Mouse (Mus musculus): ENCODE measurements around the gene Rasal2.

- TF ChIP-seq POLR2A (IDR thresholded peaks at IDR 0.05; ENCODE audit: control insufficient read depth, low read depth, low read length) (no peak), CTCF (IDR thresholded peaks at IDR 0.05; ENCODE audit: control insufficient read depth, insufficient read depth, insufficient replicate concordance, low read depth, low read length) (no peak)
Observed at GRCm38 (mm10) chr1:157428366-157428765, 16.0 kb upstream of the Rasal2 start.
